Mouse (Mus musculus) neutrophil, adult 5-6 weeks (primary cell): ENCODE measurements around the gene Ajm1. TPM values are rescaled to one million over a fixed set of nuclear protein-coding genes. Genes with fewer than 3 reads are reported as not detected.

Experiments
- ATAC-seq: fragments of 151-379, 151-347 bp; 2 replicates; pipeline ENCODE4 v1.8.0; 2017; ENCODE audit warnings: mild to moderate bottlenecking, moderate TSS enrichment; ENCODE audit not compliant: insufficient number of reproducible peaks, poor library complexity, low FRiP score, severe bottlenecking; ENCODE audit errors: extremely low read depth
- total RNA-seq: library from RNA; stranded (forward); fragments of 200-1000 nt; gene quantifications from 2 replicates; pipeline ENCODE4 v1.2.3, GENCODE M21; 2017

Ajm1 gene
- 0.25 TPM in 1 of 2 replicates, not detected in the other for total RNA-seq

DNA sequence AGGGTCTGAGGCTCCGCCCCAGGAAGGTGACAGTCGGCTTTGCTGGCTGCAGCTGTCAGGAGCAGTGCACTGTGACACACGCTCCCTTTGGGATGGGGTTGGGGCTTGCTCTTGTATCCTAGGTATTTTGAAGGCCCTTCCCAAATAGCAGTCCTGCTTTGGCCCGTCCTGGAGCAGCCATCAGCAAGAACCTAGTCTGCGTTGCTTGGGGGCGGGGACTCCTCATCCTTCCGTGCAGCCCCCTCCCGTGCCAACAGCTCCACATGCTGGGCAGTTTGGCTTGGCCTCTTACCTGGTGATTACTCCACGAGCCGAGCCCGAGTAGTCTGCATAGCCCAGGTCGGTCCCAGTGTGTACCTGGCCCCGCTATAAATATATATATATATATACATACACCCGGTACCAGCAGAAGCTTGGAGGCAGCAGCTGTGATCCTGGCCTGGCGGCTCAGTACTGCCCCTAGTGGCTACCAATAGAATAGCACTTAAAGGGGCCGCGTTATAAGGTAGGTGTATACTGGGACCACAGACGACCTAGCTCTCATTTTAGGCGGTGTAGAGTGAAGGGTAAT, at the start of gene Ajm1:
Gene Ajm1, minus strand, starts transcription at position 464 of the 571 bp plus-strand sequence.
- ATAC-seq = peak; percentile 66

DNA sequence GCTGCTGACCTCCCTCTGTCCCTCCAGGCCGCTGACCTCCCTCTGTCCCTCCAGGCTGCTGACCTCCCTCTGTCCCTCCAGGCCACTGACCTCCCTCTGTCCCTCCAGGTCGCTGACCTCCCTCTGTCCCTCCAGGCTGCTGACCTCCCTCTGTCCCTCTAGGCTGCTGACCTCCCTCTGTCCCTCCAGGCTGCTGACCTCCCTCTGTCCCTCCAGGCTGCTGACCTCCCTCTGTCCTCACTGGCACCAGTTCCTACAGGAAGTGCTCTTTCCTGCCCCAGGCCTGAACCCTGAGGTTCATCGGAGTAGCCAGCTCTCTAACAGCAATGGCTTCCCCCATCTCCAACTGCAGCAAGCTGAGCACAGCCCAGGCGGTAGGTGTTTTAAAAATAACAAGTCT, 47.2 kb upstream of the Ajm1 start:
- no peak for ATAC-seq

DNA sequence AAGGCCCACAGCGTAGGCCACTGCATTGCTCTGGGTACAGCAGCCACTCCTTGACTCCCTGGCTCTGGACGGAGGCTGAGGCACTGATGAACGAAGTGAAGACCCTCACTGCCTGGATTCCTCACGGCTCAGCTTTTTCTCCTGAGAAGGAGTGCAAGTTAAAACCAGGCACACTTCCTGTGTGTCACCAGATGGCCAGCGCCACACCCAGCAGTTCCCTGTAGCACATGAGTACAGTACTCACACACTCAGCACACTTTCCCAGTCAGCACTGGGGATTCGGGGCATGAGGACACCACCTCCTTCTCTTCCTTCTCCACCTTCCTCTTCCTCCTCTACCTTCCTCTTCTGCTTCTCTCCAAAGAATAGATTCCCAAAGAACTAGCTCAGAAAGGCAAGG, 46.3 kb upstream of the Ajm1 start, which contains the start of gene Fcna:
Gene Fcna, minus strand, starts transcription at position 220 of the 400 bp plus-strand sequence.
- no peak for ATAC-seq

DNA sequence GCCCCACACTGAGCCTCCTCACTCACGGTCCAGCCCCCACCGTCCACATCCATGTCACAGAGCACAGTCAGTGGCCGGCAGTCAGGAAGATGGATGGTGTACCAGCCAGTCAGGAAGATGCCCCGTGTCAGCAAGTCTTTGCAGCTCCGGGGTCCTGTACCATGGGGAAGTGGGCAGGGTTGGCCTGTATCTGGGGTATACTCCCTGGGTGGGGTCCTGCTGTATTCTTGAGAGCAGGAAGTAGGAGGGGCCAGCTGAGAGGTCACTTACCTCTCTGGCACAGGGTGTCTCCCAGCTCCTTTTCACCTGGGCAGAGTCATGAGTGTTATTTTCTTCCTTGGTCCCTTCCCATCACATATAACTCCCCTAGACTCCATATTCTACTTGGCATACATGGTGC, 44.4 kb upstream of the Ajm1 start:
- no peak for ATAC-seq

DNA sequence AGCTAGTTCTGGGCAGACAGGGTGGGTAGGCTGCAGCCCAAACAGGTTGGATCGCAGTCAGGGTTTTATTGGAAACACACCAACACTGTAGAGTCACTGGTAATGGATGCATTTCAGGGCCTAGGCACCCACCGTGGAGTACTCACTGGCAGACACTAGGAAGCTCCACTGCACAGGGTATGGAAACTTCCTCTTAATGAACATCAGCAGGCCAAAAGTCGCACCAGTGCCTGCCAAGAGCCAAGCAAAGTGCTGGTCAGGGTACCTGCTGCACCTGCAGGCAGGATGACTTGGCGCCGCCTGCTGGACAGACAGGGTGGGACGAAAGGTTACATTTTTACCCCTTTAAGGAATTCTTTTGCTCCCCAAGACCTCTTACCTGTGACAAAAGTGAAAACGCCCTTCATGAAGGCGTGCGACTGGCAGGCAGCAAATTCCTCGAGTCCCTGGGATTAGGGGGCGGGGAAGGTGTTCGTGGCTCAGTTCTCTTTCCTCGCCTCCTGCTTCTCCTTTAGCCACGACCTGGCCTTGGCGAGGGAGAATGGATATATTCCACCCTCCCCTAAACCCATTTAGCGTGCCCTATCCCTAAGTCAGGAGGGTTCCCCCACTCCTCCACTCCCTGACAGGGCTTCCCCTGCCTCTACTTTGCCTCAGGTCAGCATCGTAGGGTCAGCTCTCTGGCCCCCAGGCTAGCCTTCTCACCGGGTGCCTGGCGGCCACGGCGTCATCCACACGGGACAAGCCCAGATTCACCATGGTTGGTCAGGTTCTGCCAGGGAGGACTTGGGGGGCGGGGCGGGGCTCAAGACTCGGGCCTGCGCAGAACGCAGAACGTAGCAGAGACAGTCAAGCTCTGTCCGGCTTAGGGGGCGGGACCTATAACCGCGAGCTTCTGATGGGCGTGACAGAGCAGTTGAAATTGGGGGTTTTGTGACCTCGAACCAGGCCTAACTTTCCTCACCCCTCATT, 40.0 kb upstream of the Ajm1 start, which contains the start of gene Tmem141:
Gene Tmem141, minus strand, starts transcription at position 777 of the 972 bp plus-strand sequence.
- ATAC-seq = peak; percentile 17; the same call in 1 of the 2 replicates

DNA sequence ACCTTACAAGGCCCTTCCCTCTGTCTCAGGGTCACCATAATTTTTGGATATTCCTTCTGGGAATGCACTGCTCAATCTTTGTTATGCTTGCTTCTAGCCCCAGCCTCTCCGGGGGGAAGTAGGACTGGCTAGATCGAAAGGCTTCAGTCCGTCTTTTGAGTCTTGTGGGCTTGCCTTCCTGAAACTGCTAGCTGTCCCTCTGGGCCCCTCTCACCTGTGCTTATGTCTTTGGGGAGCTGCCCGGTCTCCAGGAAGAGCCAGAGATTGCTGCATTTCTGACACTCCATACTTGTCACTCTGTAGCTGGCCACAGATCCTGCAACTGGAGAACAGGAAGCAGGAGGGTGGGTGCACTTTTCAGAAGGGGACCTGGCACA, 39.3 kb upstream of the Ajm1 start:
- no peak for ATAC-seq

DNA sequence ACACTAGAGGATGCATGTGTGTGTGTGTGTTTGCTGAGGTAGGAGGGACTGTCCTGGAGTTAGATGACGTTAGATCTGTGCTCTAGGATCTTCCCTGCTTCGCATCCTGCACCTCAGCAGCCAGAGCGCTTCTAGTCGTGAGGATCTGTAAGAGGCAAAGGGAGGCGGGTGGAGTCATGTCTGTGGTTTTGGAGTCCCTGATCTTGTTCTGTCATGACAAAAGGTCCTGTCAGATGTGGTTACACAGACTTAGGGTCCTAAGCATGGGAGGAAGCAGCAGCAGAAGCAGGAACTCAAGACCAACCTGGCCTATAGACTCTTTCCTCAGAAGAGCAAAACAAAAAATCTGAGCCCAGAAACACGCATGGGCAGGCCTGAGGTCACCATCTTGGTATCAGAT, 38.8 kb upstream of the Ajm1 start:
- no peak for ATAC-seq

DNA sequence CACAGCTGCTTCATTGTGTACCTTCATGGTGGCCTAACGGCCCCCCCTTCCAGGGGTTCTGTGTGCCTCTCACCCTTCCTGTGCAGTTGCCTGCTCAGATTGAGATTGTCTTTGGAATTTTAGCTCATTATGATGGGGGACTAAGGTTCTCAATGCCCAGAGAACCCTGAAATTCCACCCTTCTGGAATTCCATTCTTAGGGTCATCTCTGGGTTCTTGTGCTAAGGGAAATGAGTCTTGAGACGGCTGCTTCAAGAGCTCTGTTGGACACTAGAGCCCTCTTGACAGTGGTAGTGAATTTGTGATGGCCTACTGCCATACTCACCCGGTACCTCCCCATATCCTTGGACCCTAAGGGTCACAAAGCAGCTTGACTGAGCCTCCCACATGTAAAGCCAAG, 36.0 kb upstream of the Ajm1 start, which contains the start of gene Ccdc183:
Gene Ccdc183, minus strand, starts transcription at position 101 of the 400 bp plus-strand sequence.
- ATAC-seq = no peak

DNA sequence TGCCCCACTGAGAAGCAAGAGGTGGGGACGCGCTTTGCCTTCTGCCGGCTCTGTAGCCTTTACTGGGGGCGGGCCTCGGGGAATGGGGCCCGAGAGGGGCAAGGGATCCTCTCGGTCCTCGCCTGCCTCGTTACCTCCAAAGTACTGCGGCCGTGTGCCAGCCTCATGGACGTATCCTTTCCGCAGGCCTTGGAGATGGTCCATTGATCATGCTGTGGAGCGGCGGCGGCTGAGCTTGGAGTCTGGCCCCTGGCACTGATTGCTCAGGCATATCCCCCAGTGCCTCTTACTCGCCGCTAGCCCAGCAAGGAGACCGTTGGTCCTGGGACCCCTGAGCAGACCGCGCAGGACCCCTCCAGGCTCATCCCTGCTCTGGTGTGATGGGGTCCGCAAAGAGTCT, 34.8 kb upstream of the Ajm1 start:
- no peak for ATAC-seq

DNA sequence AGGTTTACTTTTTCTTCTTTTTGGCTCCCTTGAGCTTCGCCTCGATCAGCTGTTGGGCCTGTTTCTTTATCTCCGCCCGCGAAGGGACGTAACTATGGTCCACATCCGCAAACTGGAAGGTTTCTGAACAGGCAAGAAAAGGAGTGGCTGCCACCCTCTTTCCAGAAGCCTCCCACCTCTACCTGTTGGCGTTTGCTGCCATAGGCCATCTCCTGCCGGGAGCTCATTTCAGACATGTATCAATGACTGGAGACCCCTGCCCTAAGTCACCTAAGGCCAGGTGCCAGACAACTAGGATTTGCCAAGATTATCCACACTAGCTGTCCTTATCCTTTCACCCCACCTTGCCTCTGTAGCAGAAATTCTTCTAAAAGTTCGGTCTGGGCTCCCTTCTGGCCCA, 27.1 kb upstream of the Ajm1 start:
- no peak for ATAC-seq

DNA sequence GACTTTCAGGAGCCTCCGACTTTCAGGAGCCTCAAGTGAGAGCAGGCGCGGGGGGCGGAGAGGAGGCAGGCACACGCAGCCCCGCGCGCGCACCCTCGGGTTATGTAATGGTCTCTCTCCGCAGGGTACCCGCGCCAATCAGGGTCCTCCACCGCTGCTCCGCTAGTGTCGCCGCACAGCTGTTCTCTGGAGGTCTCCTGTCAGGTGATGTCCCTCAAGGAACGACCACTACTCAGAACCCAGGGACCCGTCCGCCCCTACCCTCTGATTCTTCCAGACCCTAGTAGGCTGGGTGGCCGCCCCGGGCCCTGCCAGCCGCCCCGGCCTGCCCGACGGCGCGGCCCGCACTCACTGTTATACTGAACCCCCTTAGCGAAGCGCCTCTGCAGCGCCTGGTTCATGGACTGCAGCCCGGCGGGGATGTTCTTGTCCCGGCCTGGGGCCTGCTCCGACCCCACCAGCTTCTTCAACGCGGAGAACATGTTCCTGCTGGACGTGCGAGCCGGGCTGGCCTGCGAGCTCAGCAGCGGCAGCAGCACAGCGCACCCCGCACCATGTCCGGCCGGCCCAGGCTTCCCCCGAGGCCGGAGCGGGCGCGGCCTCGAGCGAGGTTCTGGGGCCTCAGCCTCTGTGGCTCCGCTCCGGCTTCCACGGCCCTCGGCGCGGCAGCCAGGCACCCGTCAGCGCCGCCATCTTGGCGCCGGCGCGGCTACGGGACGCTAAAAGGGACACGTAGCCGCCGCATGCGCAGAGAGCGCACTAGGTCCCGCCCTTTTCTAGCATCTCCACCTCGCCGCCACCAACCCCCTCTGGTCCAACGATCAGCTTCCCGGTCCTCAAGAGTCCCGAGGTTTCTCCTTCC, 26.4 kb upstream of the Ajm1 start, which contains the start of gene Rabl6:
Gene Rabl6, minus strand, starts transcription at position 761 of the 862 bp plus-strand sequence.
- ATAC-seq = peak; percentile 80

DNA sequence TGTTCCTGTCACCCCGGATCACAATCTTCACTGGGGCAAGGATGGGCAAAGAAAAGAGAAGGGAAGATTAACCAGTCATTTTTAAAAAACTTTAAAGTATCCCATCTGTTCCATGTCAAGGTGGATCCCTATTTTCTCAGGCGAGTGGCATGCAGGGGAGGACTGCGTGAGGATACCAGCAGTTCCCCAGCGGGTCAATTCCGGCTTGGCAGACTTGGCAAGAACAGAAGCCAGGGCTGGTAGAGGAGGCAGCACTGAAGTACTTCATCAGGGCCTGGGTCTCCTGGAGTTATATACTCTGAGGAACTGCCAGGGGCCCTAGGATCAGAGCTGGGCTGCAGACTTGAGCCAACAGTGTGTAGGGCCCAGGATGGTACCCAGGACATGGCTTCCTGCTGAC, 21.0 kb upstream of the Ajm1 start:
- no peak for ATAC-seq

DNA sequence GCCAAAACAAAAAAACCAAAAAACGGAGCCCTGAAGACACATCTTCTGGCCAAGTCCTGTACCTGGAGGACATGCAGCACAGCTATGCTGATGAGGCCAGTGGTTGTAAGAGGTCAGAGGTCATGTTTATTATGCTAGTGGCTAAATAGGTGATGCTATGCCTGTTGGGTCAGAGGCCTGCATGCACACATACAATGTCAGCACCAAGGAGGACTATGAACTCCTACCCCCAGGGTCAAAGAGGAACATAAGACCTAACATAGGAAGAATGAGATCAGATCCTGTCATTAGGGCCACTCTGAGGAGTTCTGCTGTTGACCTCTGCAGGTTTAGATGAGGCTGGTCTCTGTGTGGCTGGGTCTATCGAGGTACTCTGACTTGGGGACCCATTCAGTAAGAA, 18.5 kb upstream of the Ajm1 start:
- ATAC-seq = no peak

DNA sequence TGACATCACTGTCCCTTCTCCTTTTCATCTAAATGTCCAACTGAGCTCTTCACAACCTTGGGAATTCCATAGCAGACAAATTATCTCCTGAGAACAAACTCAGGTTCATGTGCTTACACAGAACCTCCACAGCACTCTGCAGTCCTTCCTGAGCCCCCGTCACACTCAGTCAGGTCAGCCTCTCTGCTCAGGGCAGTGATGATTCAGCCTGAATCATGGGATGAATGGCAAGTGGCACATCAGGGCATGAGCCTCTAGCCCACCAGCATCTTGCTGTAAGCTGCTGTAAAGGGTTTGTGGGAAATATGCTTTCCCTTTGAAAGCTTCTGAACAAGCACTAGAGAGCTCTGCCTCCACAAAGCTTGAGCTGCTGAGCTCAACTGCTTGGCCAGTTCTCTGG, 17.2 kb upstream of the Ajm1 start:
- ATAC-seq = no peak

DNA sequence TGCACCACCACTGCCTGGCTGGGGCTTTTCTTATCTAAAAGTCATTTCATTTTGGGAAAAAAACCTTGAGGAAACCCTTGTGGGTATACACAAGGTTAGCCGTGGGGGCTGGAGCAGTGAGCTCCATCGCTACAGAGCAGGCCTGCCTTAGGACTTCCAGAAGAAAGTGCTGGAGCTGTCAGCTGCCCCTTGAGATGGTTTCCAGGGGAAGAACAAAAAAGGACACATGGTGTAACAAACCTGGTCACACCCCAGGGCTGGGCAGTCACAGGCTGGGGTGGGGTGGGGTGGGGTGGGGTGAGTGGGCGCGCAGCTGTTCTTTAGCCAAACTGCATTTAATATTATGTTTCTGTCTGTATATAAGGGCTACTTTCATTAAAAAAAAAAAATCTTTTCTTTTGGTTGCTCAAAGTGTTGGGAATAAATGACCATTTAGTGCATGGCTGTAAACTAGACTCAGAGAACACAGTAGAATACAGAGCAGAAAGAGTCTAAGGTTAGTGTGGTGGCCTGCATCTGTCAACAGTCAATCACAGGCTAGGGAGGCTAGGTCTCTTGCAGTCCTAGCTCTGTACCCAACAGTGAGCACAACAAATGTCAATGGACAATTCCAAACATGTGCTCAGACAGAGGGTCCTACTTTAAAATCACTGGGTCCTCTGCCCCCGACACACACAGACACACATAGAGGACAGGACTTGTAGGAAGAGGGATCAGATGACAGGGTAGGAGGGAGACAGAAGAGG, 15.4 kb upstream of the Ajm1 start:
- no peak for ATAC-seq

DNA sequence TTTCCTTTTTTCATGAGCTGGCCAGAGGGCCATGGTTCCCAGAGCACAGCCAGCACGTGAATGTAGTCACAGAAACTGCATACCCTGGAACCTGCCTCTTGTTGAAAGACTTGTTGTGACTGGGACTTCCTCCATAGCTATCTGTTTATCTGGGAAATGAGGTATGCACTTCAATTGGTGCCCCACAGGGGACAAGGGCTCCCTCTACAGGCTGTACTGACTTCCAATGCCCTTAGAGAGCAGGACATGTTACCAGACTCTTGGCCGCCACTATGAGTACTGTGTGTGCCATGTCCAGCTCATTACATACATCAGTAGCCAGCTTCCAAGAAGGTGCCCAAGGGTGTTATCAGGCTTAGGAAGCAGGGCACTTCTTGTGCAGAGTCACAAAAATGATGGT, 10.3 kb upstream of the Ajm1 start:
- ATAC-seq = peak; percentile 16; the same call in 1 of the 2 replicates

DNA sequence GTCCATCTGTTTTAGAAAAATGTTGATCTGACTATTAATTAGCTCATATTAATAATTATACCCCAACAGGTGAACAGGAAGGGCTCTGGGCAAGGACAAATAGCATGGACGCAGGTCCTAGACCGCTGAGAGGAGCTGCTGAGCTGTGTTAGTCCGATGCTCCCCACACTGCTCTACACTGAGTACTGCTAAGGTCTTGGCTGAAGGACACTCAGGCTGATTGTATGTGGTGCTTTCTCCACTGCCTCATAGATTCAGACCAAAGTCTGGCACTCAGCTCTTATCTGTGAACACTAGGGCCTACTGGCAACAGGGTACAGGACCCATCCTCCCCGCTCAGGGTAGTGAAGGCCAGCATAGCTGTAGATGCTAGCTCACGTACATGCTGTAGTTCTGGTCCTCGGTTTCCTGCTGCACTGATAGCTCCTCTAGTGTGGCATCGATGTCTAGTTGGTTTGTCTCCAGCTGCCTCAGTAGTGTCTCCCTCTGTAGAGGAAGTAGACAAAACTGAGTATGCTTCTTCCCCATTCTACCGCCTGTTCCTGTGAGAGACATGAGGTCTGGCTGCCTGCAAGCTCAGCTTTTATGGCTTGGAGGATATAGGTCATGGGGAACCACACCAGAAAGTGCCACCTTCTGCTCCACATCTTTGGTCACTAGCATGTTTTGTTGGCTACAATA, 6.8 kb upstream of the Ajm1 start:
- no peak for ATAC-seq

DNA sequence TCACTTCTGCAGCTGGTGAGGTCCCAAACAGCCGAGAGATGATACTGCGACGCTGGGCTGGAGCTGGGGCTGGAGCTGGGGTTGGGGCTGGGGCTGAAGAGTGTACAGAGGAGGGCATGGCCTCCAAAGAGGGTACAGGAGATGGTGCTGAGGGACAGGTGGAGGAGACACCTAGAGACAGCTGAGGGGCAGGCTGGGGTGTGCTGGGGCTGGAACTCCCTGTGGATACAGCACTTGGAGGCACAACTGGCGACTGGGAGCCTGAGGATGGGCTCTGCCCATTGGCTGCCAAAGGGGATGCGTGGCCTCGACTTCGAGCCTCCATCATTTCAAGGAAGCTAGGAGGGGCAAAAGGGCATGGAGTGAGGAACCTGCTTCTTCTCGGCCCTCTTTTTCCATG, 5.7 kb upstream of the Ajm1 start:
- ATAC-seq = no peak
